Mouse (Mus musculus) urinary bladder, postnatal 14 days (tissue): ENCODE data around the gene Aldh6a1.
A peak's percentile ranks its signal among the peaks of the same experiment; 100 is the strongest.

Experiments
- DNase-seq: peaks from one replicate; pipeline ENCODE4 v3.0.0; 2021; ENCODE audit warnings: low spot score

The Aldh6a1 gene

DNA sequence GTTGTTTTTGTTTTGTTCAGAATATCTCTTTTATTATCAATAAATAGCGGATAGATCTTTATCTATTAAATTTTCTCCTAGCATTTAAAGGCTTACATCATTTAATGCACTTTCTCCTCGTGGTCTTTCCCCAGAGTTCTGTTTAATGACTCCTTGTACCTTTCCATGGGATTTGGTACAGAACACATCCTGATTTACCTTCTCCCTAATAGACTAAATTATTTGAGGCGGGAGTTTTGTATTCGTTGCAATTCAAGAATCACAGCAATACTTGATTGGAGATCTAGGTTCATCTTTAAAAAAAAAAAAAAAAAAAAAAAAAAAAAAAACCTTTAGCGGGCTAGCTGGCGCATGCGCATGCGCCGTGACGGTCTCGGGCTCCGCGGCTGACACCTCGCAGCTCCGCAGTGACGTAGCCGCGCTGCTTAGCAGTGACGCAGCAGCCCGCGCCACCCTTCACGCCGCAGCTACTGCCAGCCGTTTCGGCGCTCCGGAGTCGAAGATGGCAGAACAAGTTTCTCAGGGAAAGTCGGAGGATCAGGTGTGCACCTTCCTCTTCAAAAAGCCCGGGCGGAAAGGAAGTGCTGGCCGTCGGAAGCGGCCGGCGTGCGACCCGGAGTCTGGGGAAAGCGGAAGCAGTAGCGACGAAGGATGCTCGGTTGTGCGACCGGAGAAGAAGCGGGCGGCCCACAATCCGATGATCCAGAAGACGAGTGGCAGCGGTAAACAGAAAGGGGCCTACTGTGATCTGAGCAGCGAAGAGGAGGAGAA is 33.8 kb downstream of the Aldh6a1 start, which contains the start of gene Rnf113a2:
Rnf113a2 (plus strand) TSS at position 363 of the 771 bp plus-strand sequence.
- peak; percentile 83 for DNase-seq

DNA sequence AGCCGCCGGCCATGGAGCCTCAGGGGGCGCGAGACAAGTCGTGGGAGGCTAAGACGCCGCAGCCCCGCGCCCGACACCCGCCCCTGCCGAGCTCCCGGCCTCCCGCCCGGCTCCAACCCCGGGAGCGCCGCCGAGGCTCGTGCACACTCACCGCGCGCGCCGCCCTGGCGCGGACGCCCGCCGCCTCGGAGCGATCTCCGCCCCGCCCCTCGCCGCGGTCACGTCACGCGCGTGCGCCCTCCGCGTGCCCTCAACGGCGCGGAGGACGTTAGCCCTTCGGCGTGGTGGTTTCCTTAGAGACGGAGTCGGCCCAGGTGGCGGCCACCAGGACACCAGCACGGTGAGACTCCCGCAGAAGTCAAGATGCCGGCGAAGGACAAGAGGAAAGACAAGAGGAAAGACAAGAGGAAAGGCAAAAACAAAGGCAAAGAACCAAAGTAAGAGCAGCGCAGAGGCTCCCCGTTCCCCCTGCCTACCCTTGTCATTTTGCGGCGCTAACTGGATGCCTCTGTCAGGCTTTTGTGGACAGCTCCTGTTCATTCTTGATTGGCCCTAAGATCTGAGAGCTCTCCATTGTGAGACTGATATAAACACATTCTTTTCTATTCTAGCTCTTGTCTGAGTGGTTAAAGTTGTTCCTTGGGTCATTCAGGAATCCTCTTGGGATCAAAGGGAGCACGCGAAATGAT is 41.8 kb downstream of the Aldh6a1 start, which contains the start of the genes Entpd5 and Bbof1:
Entpd5 (minus strand) TSS at position 211 of the 689 bp plus-strand sequence.
Bbof1 (plus strand) TSS at position 253 of the 689 bp plus-strand sequence.
- peak; percentile 90 for DNase-seq

DNA sequence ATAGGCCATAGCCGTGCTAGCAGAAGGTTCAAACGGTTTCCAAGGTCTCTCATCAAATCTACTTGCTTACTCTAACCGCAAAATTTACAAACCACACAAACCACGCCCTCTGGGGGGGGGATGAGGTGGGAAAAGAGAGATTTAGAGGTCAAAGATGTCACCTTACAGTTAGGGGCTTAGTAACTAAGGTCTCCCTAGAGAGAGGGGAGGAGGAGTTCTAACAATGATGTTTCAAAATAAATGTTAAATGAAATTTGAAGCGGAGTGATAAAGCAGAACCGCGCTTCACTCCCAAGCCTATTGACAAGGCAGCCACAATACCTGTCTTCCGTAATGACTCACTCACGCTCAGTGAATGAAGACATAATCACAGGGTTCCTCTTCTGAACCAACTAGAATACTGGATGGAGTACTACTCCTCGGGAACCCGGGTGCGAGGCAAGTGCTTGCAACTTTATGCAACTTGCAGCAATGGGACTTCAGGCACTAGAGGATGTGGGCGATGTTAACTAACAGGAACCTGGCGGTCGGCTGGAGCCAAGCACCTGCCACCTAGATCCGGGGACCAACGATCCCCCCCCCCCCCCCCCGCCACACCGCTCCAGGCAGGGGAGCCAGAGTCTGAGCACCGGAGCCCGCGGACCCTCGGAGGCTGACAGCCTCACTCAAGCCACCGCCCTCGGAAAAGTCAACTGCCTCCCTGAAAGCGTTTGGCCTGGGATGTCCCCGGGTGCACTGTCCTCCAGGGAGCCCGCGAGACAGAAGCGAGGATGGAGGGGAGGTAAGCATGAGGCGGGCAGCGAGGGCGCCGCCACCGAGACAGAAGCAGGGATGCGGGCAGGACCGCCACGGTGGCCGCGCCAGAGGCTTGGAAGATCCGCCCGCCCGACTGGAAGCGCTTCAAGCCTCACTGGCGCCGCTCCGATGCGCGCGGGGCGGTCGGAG is 42.7 kb downstream of the Aldh6a1 start:
- DNase-seq, result peak; percentile 17

DNA sequence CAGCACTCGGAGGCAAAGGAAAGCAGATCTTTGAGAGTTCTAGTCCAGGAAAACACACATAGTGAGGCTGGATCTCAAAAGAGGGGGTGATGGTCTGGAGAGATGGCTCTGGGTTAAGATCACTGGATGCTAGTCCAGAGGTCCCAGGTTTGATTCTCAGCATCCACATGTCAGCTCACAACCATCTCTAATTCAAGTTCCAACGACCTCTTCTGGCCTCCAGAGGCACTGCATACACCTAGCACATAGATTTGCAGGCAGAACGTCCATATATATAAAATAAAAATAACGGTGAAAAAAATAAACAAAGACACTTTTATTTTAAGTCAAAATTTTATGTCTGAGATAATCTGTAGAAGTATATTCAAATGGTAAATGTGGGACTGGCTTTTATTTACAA is 43.5 kb downstream of the Aldh6a1 start:
- DNase-seq, result no peak

DNA sequence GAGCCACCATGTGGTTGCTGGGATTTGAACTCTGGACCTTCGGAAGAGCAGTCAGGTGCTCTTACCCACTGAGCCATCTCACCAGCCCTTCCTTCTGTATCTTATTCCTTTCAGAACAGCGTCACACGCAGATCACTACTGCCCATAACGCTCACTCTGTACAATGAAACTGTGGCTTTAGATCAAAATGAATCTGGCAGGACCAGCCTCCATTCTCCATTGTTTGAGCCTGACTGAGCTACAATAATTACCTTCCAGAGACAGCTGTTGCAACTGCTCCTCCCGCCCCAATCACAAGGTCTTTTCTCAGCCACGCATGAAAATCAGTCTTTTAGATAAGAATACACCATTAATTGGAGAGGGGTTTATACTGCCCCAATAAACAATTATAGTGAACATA is 46.3 kb downstream of the Aldh6a1 start:
- DNase-seq, result no peak

DNA sequence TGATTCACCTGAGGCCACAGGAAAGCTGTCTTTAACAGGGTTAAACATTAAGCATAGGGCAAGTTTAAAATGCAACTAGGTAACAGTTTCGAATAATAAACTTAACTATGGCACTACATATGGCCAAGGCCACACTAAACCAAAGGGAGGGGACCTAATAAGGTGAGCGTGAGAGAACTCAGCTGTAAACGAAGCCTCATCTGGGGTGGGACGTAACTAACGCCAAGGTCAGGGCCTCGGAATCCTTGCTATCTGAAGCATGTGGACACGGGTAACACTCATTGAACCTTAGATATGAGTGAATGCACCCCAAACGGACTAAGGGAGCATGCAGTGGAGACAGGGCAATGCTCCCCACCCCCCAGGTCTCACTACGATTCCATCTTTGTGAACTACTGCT is 47.9 kb downstream of the Aldh6a1 start:
- DNase-seq, result no peak

DNA sequence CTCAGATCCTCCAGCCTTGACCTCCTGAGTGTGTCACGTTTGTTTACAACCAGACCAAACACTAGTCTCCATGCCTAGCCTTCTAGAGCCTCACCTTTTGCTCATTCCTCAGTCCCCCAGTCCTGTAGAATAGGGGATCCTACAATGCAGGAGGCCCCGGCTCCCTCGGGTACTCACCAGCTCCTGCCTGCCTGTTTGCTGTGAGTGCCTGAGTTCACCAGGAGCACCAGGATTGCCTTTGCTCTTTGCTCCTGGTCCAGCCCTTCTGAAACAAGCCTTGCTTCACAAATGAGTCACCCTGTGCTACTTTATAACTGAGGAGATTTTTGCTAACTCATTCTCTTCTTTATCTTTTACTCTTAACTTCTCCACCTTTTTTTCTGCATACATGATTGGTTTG is 50.2 kb downstream of the Aldh6a1 start:
- peak; percentile 31 for DNase-seq

DNA sequence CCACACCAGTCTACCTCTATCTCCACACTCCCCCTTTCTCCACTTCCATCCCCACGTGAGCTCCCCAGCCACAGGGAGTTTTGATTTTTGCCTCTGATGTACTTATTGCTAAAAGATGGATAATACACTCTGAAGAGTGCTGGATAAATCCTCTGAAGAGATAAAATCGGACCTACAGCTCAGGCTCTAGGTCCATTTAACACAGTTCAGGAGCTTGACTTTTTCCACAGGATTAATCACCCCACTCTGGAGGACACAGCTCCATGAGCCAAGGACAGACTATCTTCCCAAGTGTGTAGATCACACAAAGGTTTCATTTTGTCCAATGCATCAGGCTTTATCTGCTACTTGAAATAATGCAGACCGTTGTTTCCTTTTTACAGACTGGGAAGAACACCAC is 50.7 kb downstream of the Aldh6a1 start:
- no peak for DNase-seq

DNA sequence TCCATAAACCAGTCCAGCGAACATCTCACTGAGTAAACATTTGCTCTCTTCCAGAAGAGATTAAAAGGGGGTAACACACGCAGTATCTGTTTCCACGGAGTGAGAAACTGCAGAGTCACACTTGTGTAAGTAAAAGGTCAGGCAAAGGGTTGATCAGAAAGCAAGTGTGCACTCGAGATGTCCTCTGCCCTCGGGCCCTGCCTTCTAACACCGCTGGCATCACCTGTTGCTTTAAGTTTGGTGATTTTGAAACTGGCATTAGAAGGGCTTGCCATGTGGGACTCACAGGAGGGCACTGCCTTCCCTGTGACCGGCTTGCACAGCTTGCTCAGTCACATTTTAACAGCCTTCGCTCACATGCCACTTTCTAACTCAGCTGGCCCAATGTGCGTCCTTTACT is 51.1 kb downstream of the Aldh6a1 start:
- DNase-seq, result peak; percentile 20

DNA sequence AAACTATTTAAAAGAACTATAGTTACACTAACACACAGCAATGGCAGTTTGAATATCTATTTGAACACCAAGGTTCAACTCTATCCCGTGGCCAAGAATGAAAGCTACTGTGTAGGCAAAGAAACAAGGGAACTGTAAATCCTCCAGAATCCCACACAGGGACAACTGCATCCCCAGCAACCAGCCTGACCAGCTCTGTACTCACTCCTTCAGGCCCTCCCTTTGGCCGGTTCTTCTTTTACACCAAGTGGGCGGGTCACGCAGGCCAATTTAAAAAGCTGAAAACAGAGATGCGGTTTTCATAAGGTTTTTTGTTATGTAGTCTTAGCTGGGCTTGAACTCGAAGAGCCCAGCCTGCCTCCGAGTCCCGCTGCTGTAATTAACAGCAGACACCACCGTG is 51.7 kb downstream of the Aldh6a1 start:
- peak; percentile 35 for DNase-seq

DNA sequence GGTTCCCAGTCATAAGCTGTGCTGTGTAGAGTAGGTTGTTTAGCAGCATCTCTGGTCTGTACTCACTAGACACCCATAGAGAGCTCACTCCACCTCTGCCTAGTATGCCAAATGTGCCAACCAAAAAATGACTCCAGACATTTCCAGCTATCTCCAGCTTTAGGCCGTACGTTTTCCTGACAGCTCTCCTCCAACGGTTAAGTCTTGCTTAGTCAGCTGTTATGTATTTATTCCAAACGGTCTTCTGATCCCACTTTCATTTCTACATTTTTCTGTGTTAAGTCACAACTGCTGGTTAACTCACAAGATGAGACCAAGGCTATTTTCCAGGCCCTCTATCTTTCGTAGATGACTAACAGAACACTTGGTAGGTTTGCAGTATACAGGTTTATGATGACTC is 52.2 kb downstream of the Aldh6a1 start:
- DNase-seq, result no peak

DNA sequence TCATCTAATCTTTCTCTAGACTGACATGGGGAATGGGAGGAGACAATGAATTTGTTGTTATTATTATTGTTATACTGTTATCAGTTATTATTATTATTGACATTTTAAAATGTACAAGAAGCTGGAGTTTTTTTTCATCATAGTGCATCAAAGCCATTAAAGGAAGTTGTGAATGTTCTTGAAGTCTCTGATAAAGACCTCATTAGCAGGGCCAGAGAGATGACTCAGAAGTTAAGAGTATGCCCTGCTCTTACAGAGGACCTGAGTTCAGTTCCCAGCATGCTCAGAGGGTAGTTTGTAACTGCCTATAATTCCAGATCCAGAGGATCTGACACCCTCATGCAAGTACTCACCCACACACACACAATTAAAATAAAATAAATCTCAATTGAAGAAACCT is 53.1 kb downstream of the Aldh6a1 start:
- no peak for DNase-seq

DNA sequence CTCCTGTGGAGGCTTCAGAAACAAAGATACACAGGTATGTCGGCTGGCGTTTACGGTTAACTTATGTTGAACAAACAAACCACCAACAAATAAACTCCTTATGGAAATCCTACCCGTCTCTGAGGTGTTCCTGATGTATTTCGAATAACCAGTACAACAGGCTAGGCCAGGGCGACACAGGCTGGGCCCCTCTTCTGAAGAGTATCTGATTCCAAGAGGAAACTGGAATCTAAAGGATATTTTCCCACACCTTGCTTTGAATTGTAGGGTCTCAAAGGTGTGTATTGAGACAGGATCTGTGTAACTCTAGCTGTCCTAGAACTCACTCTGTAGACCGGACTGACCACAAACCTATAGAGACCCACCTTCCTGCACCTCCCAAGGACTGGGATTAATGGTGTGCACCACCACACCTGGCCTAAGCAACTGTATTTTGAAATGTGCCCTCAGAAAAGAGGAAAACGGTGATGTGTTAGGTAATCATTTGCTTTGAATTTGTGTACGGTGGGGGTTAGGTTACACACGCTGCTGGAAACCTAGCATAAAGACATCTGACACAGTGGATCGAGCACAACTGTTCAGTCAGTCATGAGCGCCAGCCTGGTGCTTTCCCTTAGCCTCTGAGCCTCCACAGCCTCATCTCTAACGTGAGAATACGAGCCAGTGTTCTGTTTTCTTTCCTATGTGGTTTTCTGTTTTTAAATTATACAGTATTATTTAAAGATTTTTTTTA is 53.7 kb downstream of the Aldh6a1 start:
- no peak for DNase-seq

DNA sequence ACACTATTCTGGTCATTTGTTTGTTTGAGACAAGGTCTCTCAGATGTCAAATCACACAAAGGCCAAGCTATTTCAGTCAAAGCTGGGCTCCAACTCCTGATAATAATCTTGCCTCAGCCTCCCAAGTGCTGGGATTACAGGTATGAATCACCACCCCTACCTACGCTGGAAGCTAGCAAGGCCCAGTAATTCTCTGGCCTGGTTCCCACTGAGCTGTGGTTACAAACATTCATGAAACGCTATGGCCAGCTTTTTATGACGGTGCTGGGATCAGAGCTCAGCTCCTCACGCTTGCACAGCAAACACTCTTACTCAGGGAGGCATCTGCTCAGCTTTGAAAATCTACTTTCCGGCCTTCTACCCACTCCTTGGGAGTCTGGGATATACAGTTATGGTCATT is 57.0 kb downstream of the Aldh6a1 start:
- DNase-seq, result no peak

DNA sequence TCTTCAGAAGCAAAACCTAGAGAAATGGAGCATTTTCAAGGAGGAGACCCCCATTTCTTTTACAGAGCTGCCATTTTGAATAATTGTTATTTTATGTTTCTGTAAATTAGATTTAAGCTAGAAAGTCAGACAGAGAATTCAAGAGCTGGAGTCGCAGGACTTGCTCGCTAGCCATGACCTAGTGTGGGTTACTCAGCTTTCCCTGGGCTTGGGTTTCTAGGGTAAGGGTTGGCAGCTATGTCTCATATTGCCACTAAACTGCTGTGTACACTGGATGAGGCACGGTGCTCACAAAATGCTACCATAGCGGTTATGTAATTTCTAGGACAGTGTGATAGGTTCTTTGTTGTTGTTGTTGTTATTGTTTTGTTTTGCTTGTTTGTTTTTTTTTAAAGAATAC is 58.1 kb downstream of the Aldh6a1 start:
- no peak for DNase-seq

DNA sequence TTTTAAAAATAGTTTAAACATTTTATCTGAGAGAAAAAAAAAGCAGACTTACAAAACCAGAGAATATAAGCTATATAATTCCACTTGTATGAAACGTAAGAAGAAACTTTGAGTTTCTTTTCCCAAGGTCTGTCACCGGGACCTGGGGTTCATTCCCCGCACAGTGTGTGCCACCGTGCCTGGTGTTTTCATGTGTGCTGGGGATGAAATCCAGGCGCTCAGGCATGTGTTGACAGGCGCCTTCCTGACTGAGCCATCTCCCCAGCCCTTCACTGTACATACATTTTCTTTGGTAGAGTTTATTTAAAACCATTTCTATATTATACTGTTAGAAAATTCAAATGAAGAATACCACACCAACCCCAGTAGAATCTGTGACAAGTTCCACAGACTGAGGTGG is 60.5 kb downstream of the Aldh6a1 start:
- no peak for DNase-seq

DNA sequence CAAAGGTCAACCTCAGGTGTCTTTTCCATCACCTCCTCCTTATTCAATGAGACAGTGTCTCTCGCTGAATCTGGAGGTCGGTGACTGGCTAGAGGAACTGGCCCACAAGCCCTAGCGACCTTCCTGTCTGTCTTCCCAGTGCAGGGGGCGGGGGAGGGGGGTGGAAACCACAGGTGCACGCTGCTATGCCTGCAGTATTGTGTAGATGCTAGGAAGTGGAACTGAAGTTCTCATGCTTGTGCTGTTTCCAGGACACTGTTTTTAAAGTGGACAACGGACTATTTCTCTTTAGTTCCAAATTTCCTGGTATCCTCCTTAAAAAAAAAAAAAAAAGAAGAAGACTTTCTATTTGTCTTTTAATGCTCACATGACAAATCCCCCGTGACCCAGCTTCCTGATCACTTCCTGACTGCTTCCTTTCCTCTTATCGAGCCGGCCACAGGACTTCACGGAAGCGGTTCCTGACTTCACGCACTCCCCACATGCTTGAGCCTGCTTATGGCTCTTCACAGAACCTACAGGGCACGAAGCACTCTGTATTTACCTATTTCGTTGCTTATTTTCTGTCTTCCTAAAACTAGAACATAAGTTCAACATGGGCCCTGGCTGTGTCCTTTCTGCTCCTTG is 61.9 kb downstream of the Aldh6a1 start:
- no peak for DNase-seq

DNA sequence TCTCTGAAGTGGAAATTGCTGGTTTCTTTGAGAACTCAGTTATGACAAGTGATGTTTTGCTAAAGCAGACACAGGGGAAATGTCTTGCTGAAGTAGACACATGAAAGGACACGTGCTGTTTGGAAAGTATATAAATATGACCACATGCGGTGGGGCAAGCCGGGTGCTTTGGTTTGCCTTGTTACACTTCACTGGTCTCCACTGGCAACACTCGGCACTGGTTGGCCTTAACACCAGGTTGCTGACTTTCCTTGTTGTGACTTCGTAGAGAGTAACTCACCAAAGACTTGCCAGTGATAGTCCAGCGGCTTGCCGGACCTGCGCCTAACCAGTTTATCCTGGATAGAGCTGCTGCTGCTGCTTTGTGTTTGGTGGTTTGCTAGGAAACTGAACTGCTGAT is 62.7 kb downstream of the Aldh6a1 start:
- no peak for DNase-seq

DNA sequence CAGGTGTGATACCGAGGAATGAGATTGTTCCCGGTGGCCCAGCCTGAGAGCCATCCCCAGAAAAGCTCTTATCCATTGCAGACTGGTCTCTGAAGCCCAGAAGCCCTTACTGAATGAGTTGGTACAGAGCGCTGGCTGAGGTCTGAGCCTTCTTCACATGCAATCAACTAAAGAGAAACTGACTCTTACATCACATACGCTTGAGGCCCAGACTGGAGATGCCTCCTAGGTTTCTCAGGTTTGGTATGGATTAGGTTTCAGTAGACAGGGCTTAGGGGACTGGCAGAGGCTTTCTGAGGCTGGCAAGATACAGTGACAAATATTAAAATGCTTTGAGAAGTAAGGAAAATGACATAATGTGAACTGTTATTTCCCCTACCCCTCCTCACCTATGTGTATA is 65.4 kb downstream of the Aldh6a1 start:
- no peak for DNase-seq

DNA sequence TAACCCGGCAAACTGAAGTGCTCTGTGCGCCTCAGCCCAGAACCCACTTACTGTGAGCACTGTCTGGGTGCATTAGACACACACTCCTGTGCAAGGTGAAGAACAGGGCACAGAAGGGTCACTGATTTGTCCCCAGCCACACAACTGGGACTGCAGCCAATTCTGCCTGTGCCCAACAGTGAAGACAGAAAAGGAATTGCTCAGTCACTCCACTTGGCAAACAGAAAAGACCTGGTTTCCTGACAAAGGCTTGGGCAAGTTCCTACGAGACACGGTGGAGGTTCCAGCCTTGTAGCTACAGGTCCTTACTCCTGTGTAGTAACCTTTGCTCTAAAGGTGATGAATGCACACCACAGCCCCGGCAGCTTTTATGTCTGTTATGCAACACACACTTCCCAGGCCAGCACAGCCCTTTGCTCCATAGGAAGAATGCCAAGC is 66.1 kb downstream of the Aldh6a1 start:
- DNase-seq, result peak; percentile 85

DNA sequence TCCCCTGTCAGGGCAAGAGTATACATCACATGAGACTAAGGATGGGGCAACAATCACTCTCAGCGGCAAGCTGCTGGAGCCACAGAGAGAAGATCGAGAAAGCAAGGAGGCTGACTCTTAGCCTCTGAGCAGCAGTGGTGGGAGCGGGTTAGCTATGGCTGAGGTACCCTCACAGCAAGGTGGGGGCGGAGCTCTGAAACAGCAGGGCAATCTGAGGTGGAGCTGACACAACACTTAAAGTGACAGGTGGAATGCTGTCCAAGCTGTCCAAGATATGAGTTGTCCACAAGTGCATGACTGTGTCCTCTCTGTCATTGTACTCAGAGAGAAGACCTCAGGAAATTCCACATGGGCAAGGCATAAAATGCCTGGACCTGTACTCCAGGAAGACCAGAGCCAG is 68.4 kb downstream of the Aldh6a1 start:
- DNase-seq, result no peak
